Mouse (Mus musculus) MEL (cell line): ENCODE data around the gene Rbm38. TPM values are rescaled to one million over a fixed set of nuclear protein-coding genes. Genes with fewer than 3 reads are reported as not detected.

Experiments used
- DNase-seq: peaks from one replicate; pipeline ENCODE4 v3.0.0; 2011; ENCODE audit warnings: low read depth, low spot score
- H3K27ac ChIP-seq: 2 replicates; pipeline ENCODE4 v1.5.1; 2012; ENCODE audit warnings: low read depth, mild to moderate bottlenecking, control low read depth, low read length, moderate library complexity; ENCODE audit not compliant: control insufficient read depth
- H3K27me3 ChIP-seq, 2 experiments: fragments of 150-350 bp in 1 of 2; sonication (generic) in 1 of 2; 2 replicates each; pipeline ENCODE4 v1.6.1; 2012; ENCODE audit warnings: low read length in 2 of 2, mild to moderate bottlenecking in 2 of 2, improper control_type of control experiment in 1 of 2, moderate library complexity in 1 of 2; ENCODE audit not compliant: insufficient read depth in 2 of 2, control insufficient read depth in 1 of 2
- H3K36me3 ChIP-seq, 2 experiments: 2 replicates each; pipeline ENCODE4 v1.6.1; 2012 to 2014; ENCODE audit warnings: low read length in 2 of 2, improper control_type of control experiment in 1 of 2, inconsistent platforms in 1 of 2, mild to moderate bottlenecking in 1 of 2; ENCODE audit not compliant: insufficient read depth in 2 of 2, control insufficient read depth in 1 of 2
- H3K4me1 ChIP-seq, 2 experiments: fragments of 150-350 bp in 1 of 2; sonication (generic) in 1 of 2; 2 replicates each; pipeline ENCODE4 v1.6.1; 2012; ENCODE audit warnings: low read length in 2 of 2, improper control_type of control experiment in 1 of 2, mild to moderate bottlenecking in 1 of 2; ENCODE audit not compliant: insufficient read depth in 2 of 2, control insufficient read depth in 1 of 2
- H3K4me3 ChIP-seq, 2 experiments: fragments of 150-350 bp in 1 of 2; sonication (generic) in 1 of 2; 2 replicates each; pipeline ENCODE4 v1.5.1; 2012; ENCODE audit warnings: low read depth in 2 of 2, low read length in 2 of 2, mild to moderate bottlenecking in 2 of 2, moderate library complexity in 2 of 2, control low read depth in 1 of 2, improper control_type of control experiment in 1 of 2; ENCODE audit not compliant: control insufficient read depth in 1 of 2, insufficient read depth in 1 of 2
- H3K79me2 ChIP-seq: 2 replicates; pipeline ENCODE4 v1.6.1; 2012; ENCODE audit warnings: mild to moderate bottlenecking, low read length, moderate library complexity; ENCODE audit not compliant: control insufficient read depth, poor library complexity, insufficient read depth
- H3K9ac ChIP-seq: 2 replicates; pipeline ENCODE4 v1.6.1; 2012; ENCODE audit warnings: low read depth, mild to moderate bottlenecking, control low read depth, low read length, moderate library complexity; ENCODE audit not compliant: control insufficient read depth, poor library complexity, severe bottlenecking
- H3K9me3 ChIP-seq: fragments of 150-350 bp; sonication (generic); replicated peaks from 2 replicates; pipeline ENCODE4 v1.6.1; 2012; ENCODE audit warnings: mild to moderate bottlenecking, low read length, improper control_type of control experiment, moderate library complexity; ENCODE audit not compliant: insufficient read depth
- CHD1 ChIP-seq: IDR thresholded peaks from 2 replicates; pipeline ENCODE4 v1.6.1; 2012; ENCODE audit warnings: low read depth, mild to moderate bottlenecking, inconsistent platforms, low read length, improper control_type of control experiment
- CHD2 ChIP-seq: IDR thresholded peaks from 2 replicates; pipeline ENCODE4 v1.6.1; 2011; ENCODE audit warnings: low read length, improper control_type of control experiment
- ELF1 ChIP-seq: IDR thresholded peaks from 2 replicates; pipeline ENCODE4 v1.6.1; 2014; ENCODE audit warnings: low read depth, mild to moderate bottlenecking, inconsistent platforms, low read length, improper control_type of control experiment, moderate library complexity
- GABPA ChIP-seq: IDR thresholded peaks from 2 replicates; pipeline ENCODE4 v1.6.1; 2012; ENCODE audit warnings: low read depth, mild to moderate bottlenecking, inconsistent platforms, low read length, improper control_type of control experiment, moderate library complexity
- MAFK ChIP-seq: IDR thresholded peaks from 2 replicates; pipeline ENCODE4 v1.6.1; 2011; ENCODE audit warnings: low read depth, mild to moderate bottlenecking, low read length, improper control_type of control experiment, borderline replicate concordance
- MAX ChIP-seq: IDR thresholded peaks from 2 replicates; pipeline ENCODE4 v1.6.1; 2011; ENCODE audit warnings: low read length, improper control_type of control experiment
- MAZ ChIP-seq: IDR thresholded peaks from 2 replicates; pipeline ENCODE4 v1.6.1; 2012; ENCODE audit warnings: low read depth, mild to moderate bottlenecking, inconsistent platforms, low read length, improper control_type of control experiment
- MXI1 ChIP-seq: IDR thresholded peaks from 2 replicates; pipeline ENCODE4 v1.6.1; 2011; ENCODE audit warnings: mild to moderate bottlenecking, low read depth, low read length, improper control_type of control experiment
- MYB ChIP-seq: IDR thresholded peaks from 2 replicates; pipeline ENCODE4 v1.6.1; 2011; ENCODE audit warnings: mild to moderate bottlenecking, low read depth, low read length, improper control_type of control experiment
- MYC ChIP-seq: IDR thresholded peaks from 2 replicates; pipeline ENCODE4 v1.6.1; 2011; ENCODE audit warnings: low read depth, mild to moderate bottlenecking, low read length, improper control_type of control experiment, moderate library complexity
- NELFE ChIP-seq: IDR thresholded peaks from 2 replicates; pipeline ENCODE4 v1.6.1; 2011; ENCODE audit warnings: low read depth, low read length, improper control_type of control experiment
- POLR2A ChIP-seq, 2 experiments: IDR thresholded peaks; 2 replicates each; pipeline ENCODE4 v1.6.1; 2011 to 2012; ENCODE audit warnings: low read length in 2 of 2, mild to moderate bottlenecking in 2 of 2, control low read depth in 1 of 2, improper control_type of control experiment in 1 of 2, low read depth in 1 of 2, moderate library complexity in 1 of 2; ENCODE audit not compliant: control insufficient read depth in 1 of 2, insufficient read depth in 1 of 2, poor library complexity in 1 of 2
- POLR2AphosphoS2 ChIP-seq: IDR thresholded peaks from 2 replicates; pipeline ENCODE4 v1.6.1; 2011; ENCODE audit warnings: low read length, improper control_type of control experiment
- POLR2AphosphoS5 ChIP-seq: IDR thresholded peaks from 2 replicates; pipeline ENCODE4 v1.6.1; 2012; ENCODE audit warnings: low read depth, borderline replicate concordance, mild to moderate bottlenecking, inconsistent platforms, low read length, moderate library complexity, mixed read lengths
- RCOR1 ChIP-seq: IDR thresholded peaks from 2 replicates; pipeline ENCODE4 v1.6.1; 2012; ENCODE audit warnings: low read depth, mild to moderate bottlenecking, inconsistent platforms, low read length, improper control_type of control experiment
- SIN3A ChIP-seq: IDR thresholded peaks from 2 replicates; pipeline ENCODE4 v1.6.1; 2012; ENCODE audit warnings: low read length, improper control_type of control experiment, inconsistent platforms
- USF2 ChIP-seq, 2 experiments: IDR thresholded peaks; 2 replicates each; pipeline ENCODE4 v1.6.1; 2011 to 2012; ENCODE audit warnings: improper control_type of control experiment in 2 of 2, low read length in 2 of 2, borderline replicate concordance in 1 of 2, inconsistent platforms in 1 of 2, low read depth in 1 of 2, mild to moderate bottlenecking in 1 of 2; ENCODE audit not compliant: insufficient read depth in 1 of 2
- ZC3H11A ChIP-seq: IDR thresholded peaks from 2 replicates; pipeline ENCODE4 v1.6.1; 2012; ENCODE audit warnings: low read depth, mild to moderate bottlenecking, inconsistent platforms, low read length, improper control_type of control experiment
- ZNF384 ChIP-seq: IDR thresholded peaks from 2 replicates; pipeline ENCODE4 v1.6.1; 2012; ENCODE audit warnings: low read depth, mild to moderate bottlenecking, inconsistent platforms, low read length, improper control_type of control experiment
- polyA plus RNA-seq, 2 experiments: library from polyadenylated mRNA; stranded (reverse) in 1 of 2; unstranded in 1 of 2; fragments of >175 nt in 1 of 2; fragments of >200 nt in 1 of 2; gene quantifications; 2 replicates each; pipeline versions ENCODE4 v1.2.1 to v1.2.4; 2012; ENCODE audit warnings: low replicate concordance in 2 of 2, low read depth in 1 of 2; ENCODE audit not compliant: insufficient read length in 2 of 2, insufficient read depth in 1 of 2, missing spikeins in 1 of 2
- total RNA-seq: library from RNA; depleted of rRNA; stranded (reverse); fragments of 300-350 nt; gene quantifications from 2 replicates; pipeline ENCODE4 v1.2.3, GENCODE M21; 2012

Rbm38 gene
- total and polyA plus RNA-seq, 3 experiments: 39.0 to 207 TPM; not detected in 1

- peaks cover 7 to 30% of the 10 kb centered on the region in 2 experiments; a peak in 3 of 4 replicates for H3K36me3 ChIP-seq
- no peak overlapping the region for H3K27ac ChIP-seq
- H3K79me2 ChIP-seq: peaks cover 58% of the 10 kb centered on the region
- H3K9me3 ChIP-seq: no peaks in the 10 kb centered on the region
- no peaks in the 10 kb centered on the region for H3K27me3 ChIP-seq
- peak overlapping the region; percentile 17; the same call in 1 of the 2 replicates for H3K9ac ChIP-seq
- no peak for DNase-seq
- TF ChIP-seq POLR2A (IDR thresholded peaks at IDR 0.05; ENCODE audit: control insufficient read depth in 1 of 2, insufficient read depth in 1 of 2, low read depth in 1 of 2, low read length in 2 of 2, poor library complexity in 1 of 2) (no peak), ELF1 (no peak), POLR2AphosphoS5 (no peak), MYB (no peak), MYC (no peak), CHD2 (no peak), POLR2AphosphoS2 (no peak), CHD1 (no peak)
- no peak overlapping the region for H3K4me3 ChIP-seq
- peaks cover 3 to 43% of the 10 kb centered on the region in 2 experiments; a peak in 3 of 4 replicates for H3K4me1 ChIP-seq
Measured at GRCm38 (mm10) chr2:173024392-173024791, 4.1 kb downstream of the Rbm38 start.

GRCm38 (mm10) chr2:173024938-173025337, 4.6 kb downstream of the Rbm38 start:
- no peaks in the 10 kb centered on the region for H3K27me3 ChIP-seq
- no peak overlapping the region for H3K9ac ChIP-seq
- TF ChIP-seq RCOR1 (no peak), MYB (no peak), MAFK (no peak), ZNF384 (no peak), ZC3H11A (no peak), MXI1 (no peak), MAX (no peak), CHD2 (no peak), POLR2A (IDR thresholded peaks at IDR 0.05; ENCODE audit: control insufficient read depth in 1 of 2, insufficient read depth in 1 of 2, low read depth in 1 of 2, low read length in 2 of 2, poor library complexity in 1 of 2) (no peak; a peak in 1 of 4 replicates), POLR2AphosphoS2 (no peak), MYC (no peak), GABPA (no peak), NELFE (no peak), USF2 (IDR thresholded peaks at IDR 0.05; ENCODE audit: borderline replicate concordance in 1 of 2, insufficient read depth in 1 of 2, low read depth in 1 of 2, low read length in 2 of 2) (no peak), MAZ (no peak), SIN3A (no peak), CHD1 (no peak)
- H3K4me1 ChIP-seq: peaks cover 3 to 41% of the 10 kb centered on the region in 2 experiments; a peak in 3 of 4 replicates
- H3K27ac ChIP-seq: no peak overlapping the region
- DNase-seq: no peak
- no peaks in the 10 kb centered on the region for H3K9me3 ChIP-seq
- peaks cover 58% of the 10 kb centered on the region for H3K79me2 ChIP-seq
- H3K4me3 ChIP-seq: no peak overlapping the region
- H3K36me3 ChIP-seq: peaks cover 7 to 30% of the 10 kb centered on the region in 2 experiments; a peak in 3 of 4 replicates
